Mouse (Mus musculus): ENCODE measurements around the gene Otop2. TPM values are rescaled to one million over a fixed set of nuclear protein-coding genes. Genes with fewer than 3 reads are reported as not detected.

Otop2 gene
- polyA plus RNA-seq, 1 experiment from 2014 or later: not detected

- Histone ChIP-seq H3K4me3 (ENCODE audit: low read length) (peak overlapping the region; percentile 74), H3K4me2 (replicated peaks; ENCODE audit: low read depth, low read length) (peak overlapping the region; percentile 83), H3K4me1 (ENCODE audit: insufficient read depth, low read length) (peaks cover 36% of the 10 kb centered on the region), H3K9ac (replicated peaks; ENCODE audit: low read length) (peak overlapping the region; percentile 84; the same call in 1 of the 2 replicates), H3K27me3 (ENCODE audit: insufficient read depth, low read length) (peaks cover under 1% of the 10 kb centered on the region), H3K27ac (ENCODE audit: low read length) (peak overlapping the region; percentile 53; the same call in 1 of the 2 replicates), H3K36me3 (ENCODE audit: insufficient read depth, low read length) (no peaks in the 10 kb centered on the region), H3K9me3 (ENCODE audit: low read length) (no peaks in the 10 kb centered on the region)
- no peak for ATAC-seq (ENCODE audit: low FRiP score, low TSS enrichment)
- 11% methylated on average over 9 of the region's 9 CpGs for WGBS
These were observed 74.3 kb downstream of the Otop2 start for GRCm38 (mm10) chr11:115381276-115381675.

Other genes starting within 250 kb of the Otop2 start
- gene Cd300e, start 245.0 kb upstream of the Otop2 start, polyA plus RNA-seq (2015; fragmentation: Nextera tagmentation; extraction: Ambion mirVana): 0.10 TPM in 1 of 2 replicates, not detected in the other
- gene Rab37, start 215.7 kb upstream of the Otop2 start, polyA plus RNA-seq (2015; fragmentation: Nextera tagmentation; extraction: Ambion mirVana): 1.7 and 2.2 TPM in 2 replicates
- gene Cd300lf, start 173.2 kb upstream of the Otop2 start, polyA plus RNA-seq (2015; fragmentation: Nextera tagmentation; extraction: Ambion mirVana): 0.52 and 0.53 TPM in 2 replicates
- gene Slc9a3r1, start 143.8 kb upstream of the Otop2 start, polyA plus RNA-seq (2015; fragmentation: Nextera tagmentation; extraction: Ambion mirVana): 165 and 170 TPM in 2 replicates
- 11.7 and 13.8 TPM in 2 replicates for gene Tmem104, start 119.7 kb upstream of the Otop2 start, polyA plus RNA-seq (2015; fragmentation: Nextera tagmentation; extraction: Ambion mirVana)
- 28.0 and 29.7 TPM in 2 replicates for gene Nat9, start 119.3 kb upstream of the Otop2 start, polyA plus RNA-seq (2015; fragmentation: Nextera tagmentation; extraction: Ambion mirVana)
- gene Grin2c, start 39.9 kb upstream of the Otop2 start, polyA plus RNA-seq (2015; fragmentation: Nextera tagmentation; extraction: Ambion mirVana): not detected in 2 replicates
- 20.0 and 23.6 TPM in 2 replicates for gene Fdxr, start 30.1 kb upstream of the Otop2 start, polyA plus RNA-seq (2015; fragmentation: Nextera tagmentation; extraction: Ambion mirVana)
- 0.40 and 0.42 TPM in 2 replicates for gene Fads6, start 9.5 kb upstream of the Otop2 start, polyA plus RNA-seq (2015; fragmentation: Nextera tagmentation; extraction: Ambion mirVana)
- gene Ush1g, start 14.9 kb downstream of the Otop2 start, polyA plus RNA-seq (2015; fragmentation: Nextera tagmentation; extraction: Ambion mirVana): 0.05 TPM in 1 of 2 replicates, not detected in the other
- not detected in 2 replicates for gene Otop3, start 27.6 kb downstream of the Otop2 start, polyA plus RNA-seq (2015; fragmentation: Nextera tagmentation; extraction: Ambion mirVana)
- gene Hid1, start 60.6 kb downstream of the Otop2 start, polyA plus RNA-seq (2015; fragmentation: Nextera tagmentation; extraction: Ambion mirVana): 7.9 and 8.6 TPM in 2 replicates
- 7.9 and 10.2 TPM in 2 replicates for gene Cdr2l, start 74.8 kb downstream of the Otop2 start, polyA plus RNA-seq (2015; fragmentation: Nextera tagmentation; extraction: Ambion mirVana)
- gene Mrpl58, start 96.6 kb downstream of the Otop2 start, polyA plus RNA-seq (2015; fragmentation: Nextera tagmentation; extraction: Ambion mirVana): 195 and 203 TPM in 2 replicates
- gene Atp5h, start 112.8 kb downstream of the Otop2 start, polyA plus RNA-seq (2015; fragmentation: Nextera tagmentation; extraction: Ambion mirVana): 942 and 981 TPM in 2 replicates
- 4.7 and 4.8 TPM in 2 replicates for gene Kctd2, start 113.0 kb downstream of the Otop2 start, polyA plus RNA-seq (2015; fragmentation: Nextera tagmentation; extraction: Ambion mirVana)
- 0.12 and 0.35 TPM in 2 replicates for gene Trim80, start 133.4 kb downstream of the Otop2 start, polyA plus RNA-seq (2015; fragmentation: Nextera tagmentation; extraction: Ambion mirVana)
- 28.4 and 31.5 TPM in 2 replicates for gene Slc16a5, start 155.3 kb downstream of the Otop2 start, polyA plus RNA-seq (2015; fragmentation: Nextera tagmentation; extraction: Ambion mirVana)
- 9.0 and 10.5 TPM in 2 replicates for gene Armc7, start 168.5 kb downstream of the Otop2 start, polyA plus RNA-seq (2015; fragmentation: Nextera tagmentation; extraction: Ambion mirVana)
- gene Nt5c, start 184.7 kb downstream of the Otop2 start, polyA plus RNA-seq (2015; fragmentation: Nextera tagmentation; extraction: Ambion mirVana): 77.6 and 82.1 TPM in 2 replicates
- gene Jpt1, start 207.2 kb downstream of the Otop2 start, polyA plus RNA-seq (2015; fragmentation: Nextera tagmentation; extraction: Ambion mirVana): 457 and 461 TPM in 2 replicates
- 939 and 944 TPM in 2 replicates for gene Sumo2, start 229.1 kb downstream of the Otop2 start, polyA plus RNA-seq (2015; fragmentation: Nextera tagmentation; extraction: Ambion mirVana)